Mouse (Mus musculus) liver, adult 10 weeks (tissue): ENCODE results near the gene Apol9b. TPM values are rescaled to one million over a fixed set of nuclear protein-coding genes. Genes with fewer than 3 reads are reported as not detected.

Experiments used
- polyA plus RNA-seq: library from polyadenylated mRNA; stranded (reverse); fragments of 350-450 nt; fragmentation: Illumina TruSeq; extraction: RNeasy Lipid Tissue Mini Kit (QIAGEN cat#74804); gene quantifications from one replicate; pipeline ENCODE4 v1.2.3, GENCODE M21; 2014; ENCODE audit warnings: low read depth, low replicate concordance

Gene Apol9b
- 28.4 TPM for polyA plus RNA-seq

GRCm38 (mm10) chr15:77728739-77729138 is at the start of gene Apol9b:
Gene Apol9b, plus strand, starts transcription at chr15:77729039.

GRCm38 (mm10) chr15:77698656-77699055 is 30.2 kb upstream of the Apol9b start, which contains the start of gene Apol7e:
Gene Apol7e, plus strand, starts transcription at chr15:77698857.

GRCm38 (mm10) chr15:77756848-77757247 is 28.0 kb downstream of the Apol9b start, which contains the start of gene Apol8:
Gene Apol8, minus strand, starts transcription at chr15:77757003.

Other genes starting within 250 kb of the Apol9b start
- gene Apol11a, start 220.8 kb upstream of the Apol9b start, polyA plus RNA-seq, result not detected
- gene Apol7c, start 195.7 kb upstream of the Apol9b start, polyA plus RNA-seq, result 0.24 TPM
- gene 1700025B11Rik, start 167.1 kb upstream of the Apol9b start, polyA plus RNA-seq, result not detected
- 0.26 TPM for gene Apol10b, start 132.9 kb upstream of the Apol9b start, polyA plus RNA-seq
- gene Gm36245, start 129.8 kb upstream of the Apol9b start, polyA plus RNA-seq, result not detected
- not detected for gene Apol11b, start 85.8 kb upstream of the Apol9b start, polyA plus RNA-seq
- 0.74 TPM for gene Apol7e, start 30.2 kb upstream of the Apol9b start, polyA plus RNA-seq
- not detected for gene Apol8, start 28.0 kb downstream of the Apol9b start, polyA plus RNA-seq
- gene Myh9, start 113.1 kb downstream of the Apol9b start, polyA plus RNA-seq, result 3.8 TPM
- gene Txn2, start 200.0 kb downstream of the Apol9b start, polyA plus RNA-seq, result 71.3 TPM
- gene Foxred2, start 227.7 kb downstream of the Apol9b start, polyA plus RNA-seq, result 0.16 TPM
- gene Eif3d, start 241.8 kb downstream of the Apol9b start, polyA plus RNA-seq, result 22.4 TPM